Mouse (Mus musculus) liver, adult 2 months (tissue): ENCODE results near the gene Slc48a1.

Experiments used
- CTCF ChIP-seq: fragments of 200-500 bp; IDR thresholded peaks from 2 replicates; pipeline ENCODE4 v1.5.1; 2011; ENCODE audit warnings: low read depth, low read length, control low read depth
- POLR2A ChIP-seq: fragments of 200-500 bp; IDR thresholded peaks from 2 replicates; pipeline ENCODE4 v1.6.1; 2011; ENCODE audit warnings: low read length, control low read depth; ENCODE audit not compliant: insufficient read depth; ENCODE audit errors: extremely low read depth

GRCm38 (mm10) chr15:97787148-97787798, 9.0 kb downstream of the Slc48a1 start:
- no peak for TF ChIP-seq CTCF
- TF ChIP-seq POLR2A = no peak
